Mouse (Mus musculus): ENCODE results near the gene Mindy4.

Mindy4 gene

GRCm38 (mm10) chr6:55256500-55257191 is 53.5 kb downstream of the Mindy4 start:
- DNase-seq (ENCODE audit: low read depth, low spot score) = peak; percentile 3

GRCm38 (mm10) chr6:55257246-55257645 is 54.1 kb downstream of the Mindy4 start:
- DNase-seq (ENCODE audit: low read depth, low spot score) = no peak

GRCm38 (mm10) chr6:55258428-55259325 is 55.5 kb downstream of the Mindy4 start:
- DNase-seq (ENCODE audit: low read depth, low spot score) = no peak

GRCm38 (mm10) chr6:55262161-55262560 is 59.0 kb downstream of the Mindy4 start:
- no peak for DNase-seq (ENCODE audit: low read depth, low spot score)

DNA sequence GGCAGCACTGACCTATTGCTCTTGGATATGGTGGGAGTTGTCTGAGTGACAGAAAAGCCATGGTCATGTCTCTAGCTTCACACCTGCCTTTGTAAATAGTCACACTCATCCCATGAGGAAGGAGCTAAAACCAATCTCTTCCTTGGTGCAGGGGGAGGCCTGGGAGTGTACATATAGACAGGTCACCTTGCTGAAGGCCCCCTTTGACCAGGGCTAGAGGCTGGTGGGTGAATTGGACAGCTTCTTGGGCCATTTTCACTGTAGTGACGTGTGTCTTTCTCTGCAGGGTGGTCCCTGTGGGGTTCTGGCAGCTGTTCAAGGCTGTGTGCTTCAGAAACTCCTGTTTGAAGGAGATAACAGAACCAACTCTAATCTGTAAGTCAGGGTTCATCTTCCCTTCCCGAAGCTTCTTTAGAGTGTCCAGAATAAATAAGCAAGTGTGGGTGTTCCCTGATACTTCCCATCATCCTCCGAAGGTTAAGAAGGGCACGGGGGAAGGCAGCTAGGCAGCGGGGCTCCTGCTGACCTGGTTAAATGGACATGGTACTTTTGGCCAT is 60.4 kb downstream of the Mindy4 start:
- no peak for DNase-seq (ENCODE audit: low read depth, low spot score)

GRCm38 (mm10) chr6:55264741-55265366 is 61.7 kb downstream of the Mindy4 start:
- DNase-seq (ENCODE audit: low read depth, low spot score) = no peak

DNA sequence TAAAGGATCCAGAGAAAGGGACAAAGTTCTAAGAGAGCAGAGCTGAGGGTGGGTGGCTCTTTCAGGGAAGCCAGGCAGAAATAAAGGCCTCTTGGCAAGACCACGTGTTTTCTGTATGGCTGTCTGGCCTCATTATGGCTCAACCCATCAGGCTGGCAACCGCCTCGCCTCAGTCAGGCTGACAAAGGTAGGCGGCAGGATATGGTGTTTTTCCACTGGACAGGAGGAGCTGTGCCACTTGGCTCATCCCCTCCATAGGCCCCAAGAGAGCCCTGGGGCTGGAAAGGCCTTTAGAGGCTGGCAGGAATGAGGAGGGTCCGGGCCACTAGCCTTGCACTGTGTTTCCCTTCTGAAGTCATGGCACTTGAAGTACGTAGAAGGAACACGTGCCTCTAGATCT is 69.8 kb downstream of the Mindy4 start:
- no peak for DNase-seq (ENCODE audit: low read depth, low spot score)

DNA sequence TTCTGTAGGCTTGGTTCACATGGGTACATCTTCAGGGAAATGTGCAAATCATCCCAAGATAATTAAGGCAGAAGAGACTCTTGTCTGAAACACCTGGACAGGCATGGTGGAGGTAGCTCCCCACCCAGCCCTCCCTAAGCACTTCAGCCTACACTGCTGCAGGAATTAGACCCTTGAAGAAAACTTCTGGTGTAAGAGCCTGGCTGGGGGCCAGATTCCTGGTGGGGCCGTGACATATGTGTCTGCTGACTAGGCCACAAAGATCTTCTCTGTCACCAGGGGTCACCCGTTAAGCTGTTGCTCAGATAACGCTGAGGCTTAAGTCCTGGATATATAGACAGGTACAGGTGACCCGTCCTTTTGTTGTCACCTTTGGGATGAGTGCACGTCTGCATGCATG is 70.3 kb downstream of the Mindy4 start:
- DNase-seq (ENCODE audit: low read depth, low spot score) = no peak

DNA sequence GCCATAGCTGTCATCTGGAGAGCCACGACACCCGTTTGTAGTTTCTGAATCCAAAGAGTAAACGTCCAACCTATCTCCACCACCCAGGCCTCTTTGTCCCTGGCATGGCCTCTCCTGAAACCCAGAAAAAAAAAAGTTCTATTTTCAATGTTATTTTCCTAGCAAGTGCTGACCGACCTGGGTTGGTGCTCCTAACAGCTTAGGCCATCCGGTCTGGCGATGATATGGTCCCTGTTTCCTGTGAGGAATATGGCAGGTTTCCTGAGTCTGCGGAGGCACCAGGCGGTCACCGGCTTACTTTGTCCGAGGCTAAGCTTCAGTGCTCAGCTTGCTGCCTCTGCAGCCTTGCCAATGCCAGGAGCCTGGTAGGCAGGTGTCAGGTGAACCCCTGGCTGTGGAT is 71.8 kb downstream of the Mindy4 start:
- no peak for DNase-seq (ENCODE audit: low read depth, low spot score)

DNA sequence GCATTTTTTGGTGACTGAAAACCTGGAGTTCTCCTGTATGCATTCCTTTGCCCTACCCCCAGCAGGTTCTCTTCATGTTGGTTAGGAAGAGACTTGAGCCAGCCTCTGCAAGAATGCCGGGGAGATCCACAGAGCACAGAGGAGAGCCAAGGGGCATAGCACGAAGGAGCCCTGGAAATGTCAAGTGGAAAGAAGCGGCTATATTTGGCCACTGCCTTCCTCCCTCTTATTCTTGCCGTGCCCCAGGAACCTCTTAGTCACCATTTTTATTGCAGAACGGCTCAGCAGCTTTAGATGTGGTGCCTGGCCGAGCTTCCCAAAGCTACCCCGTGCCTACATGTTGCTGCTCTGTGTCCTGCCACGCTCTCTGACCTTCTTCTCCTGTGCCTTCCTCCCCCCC is 72.6 kb downstream of the Mindy4 start:
- DNase-seq (ENCODE audit: low read depth, low spot score) = no peak

GRCm38 (mm10) chr6:55276692-55277282 is 73.6 kb downstream of the Mindy4 start:
- no peak for DNase-seq (ENCODE audit: low read depth, low spot score)

- no peak for DNase-seq (ENCODE audit: low read depth, low spot score)
These were observed 74.9 kb downstream of the Mindy4 start for GRCm38 (mm10) chr6:55278086-55278485.

GRCm38 (mm10) chr6:55278520-55278919 is 75.3 kb downstream of the Mindy4 start:
- DNase-seq (ENCODE audit: low read depth, low spot score) = no peak

GRCm38 (mm10) chr6:55280979-55281378 is 77.8 kb downstream of the Mindy4 start:
- no peak for DNase-seq (ENCODE audit: low read depth, low spot score)

DNA sequence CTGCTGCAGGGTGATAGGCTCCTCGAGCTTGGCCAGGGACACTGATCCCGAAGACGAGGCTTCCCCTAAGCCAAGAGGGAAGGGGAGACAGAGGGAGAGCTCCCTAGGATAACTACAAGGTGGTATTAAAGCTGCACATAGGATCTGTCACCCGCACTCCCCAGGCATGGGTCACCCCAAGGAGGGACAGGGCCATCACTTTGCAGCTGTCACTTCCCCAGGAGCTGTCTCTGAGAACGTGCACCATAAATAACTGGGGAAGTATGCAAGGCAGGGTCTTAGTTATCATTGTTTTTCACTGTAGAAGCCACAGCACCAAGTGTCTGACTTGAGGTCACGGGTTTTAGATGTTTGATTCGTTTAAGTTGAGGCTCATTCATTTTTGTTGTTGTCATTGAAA is 78.5 kb downstream of the Mindy4 start:
- DNase-seq (ENCODE audit: low read depth, low spot score) = no peak

- DNase-seq (ENCODE audit: low read depth, low spot score) = no peak
These were observed 79.2 kb downstream of the Mindy4 start for GRCm38 (mm10) chr6:55282348-55282747.

GRCm38 (mm10) chr6:55285218-55285617 is 82.0 kb downstream of the Mindy4 start:
- DNase-seq (ENCODE audit: low read depth, low spot score) = no peak

DNA sequence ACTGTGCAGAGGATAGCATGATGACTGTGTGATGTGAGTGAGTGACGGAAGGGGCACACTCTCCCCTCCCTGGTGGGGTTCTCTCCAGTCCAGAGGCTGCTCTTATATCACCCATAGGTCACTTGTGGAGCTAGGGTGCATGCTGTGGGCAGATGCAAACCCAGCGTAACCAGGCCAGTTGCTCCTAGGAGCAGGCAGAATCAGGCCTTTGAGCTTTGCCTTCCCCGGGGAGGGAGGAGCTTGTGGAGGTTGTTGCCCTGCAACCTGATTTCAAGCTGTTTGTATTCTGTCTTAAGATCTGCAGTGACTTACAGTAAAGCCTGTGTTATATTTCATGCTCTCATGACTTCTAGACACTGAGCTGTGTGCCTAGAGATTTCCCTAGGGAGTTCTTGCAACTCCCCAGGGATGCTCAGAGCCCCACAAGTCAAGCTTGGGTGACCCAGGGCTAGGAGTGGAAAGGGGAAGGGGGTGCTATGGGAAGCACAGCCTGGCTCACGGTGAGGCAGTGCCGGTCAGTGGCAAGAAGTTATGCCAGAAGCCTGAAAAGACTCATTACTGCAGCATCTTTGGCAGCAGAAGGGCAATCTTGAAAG is 84.9 kb downstream of the Mindy4 start:
- DNase-seq (ENCODE audit: low read depth, low spot score) = peak; percentile 4

GRCm38 (mm10) chr6:55294549-55295131 is 91.5 kb downstream of the Mindy4 start:
- no peak for DNase-seq (ENCODE audit: low read depth, low spot score)

DNA sequence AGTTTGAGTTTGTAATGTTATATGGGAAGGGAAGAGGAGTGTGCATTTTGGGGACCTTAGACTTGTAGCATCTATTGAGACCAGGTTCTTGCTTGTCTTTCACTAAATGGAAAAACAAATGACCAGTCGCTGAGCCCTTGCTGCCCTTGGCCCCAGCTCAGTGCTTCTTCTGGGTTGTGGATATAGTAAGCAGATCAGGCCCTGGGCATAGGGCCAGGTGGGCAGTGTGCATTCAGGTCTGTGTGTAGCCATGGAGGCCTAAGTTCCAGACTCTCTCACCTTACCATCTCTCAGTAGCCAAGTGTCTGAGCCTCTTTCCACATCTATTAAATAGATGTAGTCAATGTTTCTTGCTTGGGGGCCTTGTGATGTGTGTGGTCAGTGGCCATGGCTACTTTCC is 92.1 kb downstream of the Mindy4 start:
- no peak for DNase-seq (ENCODE audit: low read depth, low spot score)

GRCm38 (mm10) chr6:55299482-55299881 is 96.3 kb downstream of the Mindy4 start:
- DNase-seq (ENCODE audit: low read depth, low spot score) = no peak

Data from A20 (cell line).